Mouse (Mus musculus) layer of hippocampus, postnatal 10 days (tissue): ENCODE measurements around the gene Sytl3. TPM values are rescaled to one million over a fixed set of nuclear protein-coding genes. Genes with fewer than 3 reads are reported as not detected.

ENCODE experiments used
- DNase-seq, 2 experiments: peaks; one replicate each; pipeline ENCODE4 v3.0.0; 2021; ENCODE audit warnings: low spot score in 2 of 2
- total RNA-seq, 2 experiments: library from RNA; stranded (reverse); gene quantifications; 2 replicates each; pipeline ENCODE4 v1.2.3; 2021

Sytl3 gene
- total RNA-seq, 2 experiments from 2014 or later: 0.25 TPM; not detected in 1

- DNase-seq: no peak
These were observed 118.2 kb downstream of the Sytl3 start for GRCm38 (mm10) chr17:6777061-6777460.

DNA sequence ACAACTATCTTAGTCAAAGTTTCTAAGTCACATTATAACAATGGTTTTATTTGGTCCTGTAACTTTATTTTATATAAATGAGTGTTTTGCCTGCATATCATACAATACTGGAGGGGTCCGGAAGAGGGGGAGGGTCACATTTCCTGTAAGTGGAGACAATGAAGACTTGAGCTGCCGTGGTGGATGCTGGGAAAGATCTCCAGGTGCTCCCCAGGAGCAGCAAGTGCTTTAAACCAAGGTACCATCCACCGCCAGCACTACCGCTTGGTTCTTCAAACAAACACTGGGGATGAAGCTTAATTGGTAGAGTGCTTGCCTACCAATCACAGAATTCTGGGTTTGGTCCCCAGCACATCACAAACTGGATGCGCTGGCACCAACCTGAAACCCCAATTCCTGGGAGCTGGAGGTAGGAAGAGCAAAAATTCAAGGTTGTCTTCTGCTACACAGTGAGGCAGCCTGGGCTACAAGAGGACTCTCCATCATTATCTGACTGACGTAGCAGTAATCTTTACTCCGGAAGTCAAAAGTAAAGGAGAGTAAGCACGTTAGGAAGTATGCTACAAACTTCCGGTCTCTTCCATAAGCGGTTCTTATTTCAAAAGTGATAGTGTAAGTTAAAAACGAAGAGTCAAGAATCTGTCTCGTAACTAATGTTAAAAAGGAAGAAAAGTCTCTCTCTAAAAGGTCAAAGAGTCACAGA, 118.9 kb downstream of the Sytl3 start:
- DNase-seq: no peak

- DNase-seq: no peak
These were observed 119.4 kb downstream of the Sytl3 start for GRCm38 (mm10) chr17:6778332-6778683.

- DNase-seq: peak; percentile 30 to 35
These were observed 120.0 kb downstream of the Sytl3 start for GRCm38 (mm10) chr17:6778771-6779509.

DNA sequence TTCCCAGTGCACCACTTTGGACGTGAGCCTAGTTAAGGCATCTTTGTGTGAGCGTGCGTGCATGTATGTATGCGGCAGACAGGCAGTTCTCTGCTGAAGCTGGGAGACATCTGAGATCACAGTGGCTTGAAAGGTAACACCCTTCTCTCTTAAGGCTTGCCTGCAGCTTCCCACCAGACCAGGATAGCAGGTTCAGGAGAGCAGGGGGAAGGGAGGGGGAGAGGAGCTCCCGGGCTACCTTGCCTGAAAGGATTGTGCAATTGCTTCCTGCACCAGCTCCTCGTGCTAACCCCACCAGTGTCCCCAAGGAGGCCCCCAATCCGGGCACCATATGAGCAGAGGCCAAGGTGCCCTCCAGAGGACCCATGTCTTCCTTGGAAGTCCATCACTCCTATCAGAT, 120.7 kb downstream of the Sytl3 start:
- no peak for DNase-seq

DNA sequence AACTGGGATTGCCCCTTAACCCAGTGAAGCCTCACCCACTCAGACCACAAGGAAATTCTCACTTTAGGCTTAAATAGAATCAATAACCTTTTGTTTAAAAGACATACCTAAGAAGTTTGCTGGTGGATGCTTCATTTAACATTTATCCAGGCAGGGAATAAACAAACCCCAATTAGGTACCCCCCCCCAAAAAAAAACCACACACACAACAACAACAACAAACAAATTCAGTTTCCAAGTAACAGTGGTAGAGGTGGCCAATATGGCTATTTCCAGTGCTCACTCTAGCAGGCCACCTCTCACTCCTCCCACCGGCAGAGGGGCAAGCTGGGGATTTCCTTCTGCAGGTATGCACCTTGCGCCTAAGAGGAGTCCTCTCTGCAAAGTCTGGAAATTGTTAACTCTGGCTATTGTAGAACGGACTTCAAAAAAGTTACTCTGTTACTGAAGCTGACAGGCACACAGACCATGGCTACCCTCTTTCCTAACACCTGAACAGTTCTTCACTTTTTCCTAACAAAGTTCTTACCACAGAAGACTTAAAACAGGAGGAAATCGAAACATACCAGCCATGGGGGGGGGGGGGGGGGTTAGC, 121.7 kb downstream of the Sytl3 start:
- DNase-seq: no peak

DNA sequence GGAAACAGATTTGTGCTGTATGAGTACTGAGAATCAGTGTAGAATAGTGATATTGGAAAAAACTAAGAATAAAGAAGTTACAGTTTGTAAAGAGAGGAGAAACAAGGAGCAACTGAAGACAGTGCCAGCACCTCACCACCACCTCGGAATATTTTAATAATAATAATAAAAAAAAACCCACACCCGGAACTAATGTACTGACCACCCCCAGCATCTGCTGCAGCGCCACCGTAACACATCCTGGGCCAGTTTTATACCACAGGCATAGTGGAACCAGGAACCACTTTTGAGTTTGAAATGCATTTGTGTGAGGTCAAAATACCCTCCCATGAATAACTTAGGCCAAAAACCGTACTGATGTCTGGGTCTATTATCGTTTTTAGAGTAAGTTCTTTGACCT, 122.4 kb downstream of the Sytl3 start:
- no peak for DNase-seq

- DNase-seq: no peak
These were observed 123.2 kb downstream of the Sytl3 start for GRCm38 (mm10) chr17:6782033-6782526.

GRCm38 (mm10) chr17:6782611-6783005, 123.7 kb downstream of the Sytl3 start, which contains the start of gene Ezr:
Gene Ezr, minus strand, starts transcription at chr17:6782784.
- peak; percentile 68 to 79 for DNase-seq

DNA sequence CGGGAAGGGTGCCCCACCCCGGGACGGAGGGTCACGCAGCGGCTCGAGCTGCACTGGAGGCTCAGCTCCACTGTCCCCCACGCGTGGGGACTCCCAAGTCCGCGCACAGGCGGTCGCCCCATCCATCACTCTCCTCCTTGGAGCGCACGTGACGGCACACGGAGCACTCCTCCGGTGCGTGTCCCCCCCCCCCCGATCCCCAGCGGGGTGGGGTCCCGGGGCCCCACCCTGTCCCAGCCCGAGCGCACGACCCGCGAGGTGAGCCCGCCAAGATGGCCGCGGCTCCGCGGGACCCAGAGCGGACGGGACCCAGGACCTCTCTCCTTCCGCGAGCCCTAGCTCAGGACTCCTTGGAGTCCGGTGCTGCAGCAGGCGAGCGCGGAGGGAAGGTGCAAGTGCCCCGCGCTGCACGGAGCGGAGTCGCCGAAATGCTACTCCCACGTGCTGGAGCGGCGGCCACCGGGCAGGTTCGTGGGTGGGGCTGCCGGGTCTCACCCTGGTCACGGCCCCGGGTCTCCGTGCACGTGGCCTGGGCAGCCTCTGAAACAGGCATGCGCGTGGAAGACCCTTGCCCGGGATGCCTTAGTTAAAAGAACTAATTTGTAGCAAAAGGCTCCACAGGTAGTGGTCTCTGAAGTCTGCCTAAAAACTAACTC, 124.2 kb downstream of the Sytl3 start:
- peak; percentile 24 to 45 for DNase-seq

DNA sequence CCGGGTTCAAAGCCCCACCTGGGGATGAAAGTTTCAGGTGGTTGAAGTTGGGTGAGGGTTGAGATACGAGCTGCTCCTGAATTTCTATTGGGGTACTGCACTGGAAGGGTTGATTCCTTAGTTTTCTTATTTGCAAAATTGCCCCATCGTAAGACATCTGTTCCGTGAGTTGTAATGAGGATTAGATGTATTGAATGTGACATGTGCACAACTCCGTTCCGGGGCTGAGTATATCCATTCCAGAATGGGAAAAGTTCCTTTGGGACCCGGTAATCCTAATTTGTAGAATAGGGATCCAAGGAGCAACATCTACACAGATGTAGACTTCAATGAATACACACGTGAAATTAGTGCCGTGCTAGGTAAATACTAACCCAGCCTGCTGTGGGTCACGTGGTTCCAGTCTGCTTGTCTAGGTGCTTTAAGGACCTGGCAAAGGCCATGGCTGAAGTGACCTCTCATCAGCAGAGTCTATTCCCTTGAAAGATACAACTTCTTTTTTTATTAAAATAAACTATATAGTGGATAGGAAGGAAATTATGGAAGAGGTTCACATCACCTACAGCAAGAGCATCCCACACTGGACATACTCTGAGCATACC, 125.0 kb downstream of the Sytl3 start:
- DNase-seq: no peak

GRCm38 (mm10) chr17:6787241-6787640, 128.3 kb downstream of the Sytl3 start:
- no peak for DNase-seq

Other genes starting within 250 kb of the Sytl3 start
- gene Dynlt1b, start 229.0 kb upstream of the Sytl3 start, total RNA-seq: 100 to 1,000 TPM; 220 to 248 TPM
- gene Dynlt1c, start 57.4 kb upstream of the Sytl3 start, total RNA-seq: 10 to 100 TPM; 28.0 to 30.9 TPM
- gene Dynlt1f, start 3.2 kb upstream of the Sytl3 start, total RNA-seq: 100 to 1,000 TPM; 140 to 167 TPM
- 10 to 100 TPM; 51.0 to 56.6 TPM for gene Ezr, start 123.7 kb downstream of the Sytl3 start, total RNA-seq